Mouse (Mus musculus): ENCODE results near the gene Pbx1.

- TF ChIP-seq CTCF (IDR thresholded peaks at IDR 0.05; ENCODE audit: control insufficient read depth, insufficient read depth, low read length): no peak
- TF ChIP-seq POLR2A (IDR thresholded peaks at IDR 0.05; ENCODE audit: borderline replicate concordance, control insufficient read depth, low read depth, low read length): no peak
These were observed 2.0 kb downstream of the Pbx1 start for GRCm38 (mm10) chr1:168429856-168430644.
